8 mouse cellular contexts compared by ENCODE assay signal in genomic region chr11:54002761-54003717, GRCm38 (mm10). TPM values are rescaled to one million over a fixed set of nuclear protein-coding genes. Genes with fewer than 3 reads are reported as not detected.
DNase-seq lines count a peak whose midpoint lies in the region; ATAC-seq and TF ChIP-seq lines count a peak whose summit lies in the region.
"Not testable (repeated sequence)": the region's sequence is repeated elsewhere in the genome, so short reads cannot be mapped to it uniquely, and the experiment has no call there.

No protein-coding gene starts in this region.

- peak overlapping the region; percentile 50; the same call in 1 of the 2 replicates for H3K4me2 ChIP-seq in CH12.LX (ENCODE audit: insufficient read depth, low read depth, poor library complexity, severe bottlenecking)
- not testable (repeated sequence) for H3K4me2 ChIP-seq in embryonic facial prominence, embryonic 15.5 days (replicated peaks); heart, postnatal 0 days (ENCODE audit: low read depth, low read length); liver, embryonic 12.5 days

- in situ Hi-C loops in CH12.LX (cut with MboI; ENCODE audit: low pct_ligation_motif_present, low pct_unique_long_range_greater_than_20kb, low sequenced_read_pairs): loop anchor here (5.0 to 10.0 kb wide), 3 partner anchors 49 to 352 kb away; no protein-coding TSS in a partner anchor

- H3K27ac ChIP-seq in CH12.LX (ENCODE audit: insufficient read depth, low read depth); embryonic facial prominence, embryonic 15.5 days (replicated peaks); heart, postnatal 0 days (ENCODE audit: low read depth): not testable (repeated sequence)
- H3K27ac ChIP-seq in liver, embryonic 12.5 days: peak overlapping the region; percentile 96

- peak; percentile 89 for TF ChIP-seq RAD21 in CH12.LX (IDR thresholded peaks at IDR 0.05; ENCODE audit: low read depth, low read length)

- 35% methylated on average over 12 of the region's 12 CpGs for WGBS in embryonic facial prominence, embryonic 15.5 days
- WGBS in heart, postnatal 0 days: 32% methylated on average over 12 of the region's 12 CpGs
- 49% methylated on average over 12 of the region's 12 CpGs for WGBS in liver, embryonic 12.5 days (ENCODE audit: insufficient replicate concordance)

- H3K36me3 ChIP-seq in CH12.LX (replicated peaks in 1 of 2; ENCODE audit: control insufficient read depth in 1 of 2, insufficient read depth in 1 of 2, low read length in 1 of 2); embryonic facial prominence, embryonic 15.5 days; heart, postnatal 0 days (replicated peaks; ENCODE audit: control insufficient read depth, insufficient read depth, low read length): not testable (repeated sequence)
- H3K36me3 ChIP-seq in liver, embryonic 12.5 days: peaks cover 83% of the 10 kb centered on the region

- H3K9me3 ChIP-seq in CH12.LX (replicated peaks; ENCODE audit: low read length); embryonic facial prominence, embryonic 15.5 days (replicated peaks); heart, postnatal 0 days (replicated peaks; ENCODE audit: control insufficient read depth, low read length); liver, embryonic 12.5 days (replicated peaks): not testable (repeated sequence)

- peak; percentile 68 for ATAC-seq in embryonic facial prominence, embryonic 15.5 days (ENCODE audit: insufficient number of reproducible peaks, low FRiP score, low TSS enrichment, low read depth)
- peak; percentile 52; the same call in 1 of the 2 replicates for ATAC-seq in heart, postnatal 0 days (ENCODE audit: insufficient read depth, low read depth)
- ATAC-seq in liver, embryonic 12.5 days: not testable (repeated sequence)
- ATAC-seq in monocyte, adult 5-6 weeks (replicated peaks; ENCODE audit: insufficient number of reproducible peaks, low FRiP score, low TSS enrichment, poor library complexity, severe bottlenecking): peak; percentile 71

- dilution Hi-C loops in CH12.LX (cut with MboI; ENCODE audit: extremely low pct_ligation_motif_present, extremely low pct_unique_long_range_greater_than_20kb, low sequenced_read_pairs): not testable (repeated sequence)

- DNase-seq in CH12.LX (ENCODE audit: extremely low read depth): peak; percentile 72
- peak; percentile 91 for DNase-seq in brain, embryonic 14.5 days (ENCODE audit: low read depth)
- peak; percentile 74 for DNase-seq in heart, postnatal 0 days (ENCODE audit: low spot score)
- peak; percentile 71 for DNase-seq in kidney, postnatal 14 days
- peak; percentile 57 to 83 for DNase-seq in spleen, postnatal 4 days (ENCODE audit: low spot score in 2 of 2)

- H3K79me2 ChIP-seq in CH12.LX (replicated peaks; ENCODE audit: control insufficient read depth, extremely low read depth, insufficient read depth, poor library complexity, severe bottlenecking): not testable (repeated sequence)

- not testable (repeated sequence) for H3K4me3 ChIP-seq in CH12.LX (replicated peaks in 1 of 3; ENCODE audit: low read depth in 2 of 3, low read length in 2 of 3, poor library complexity in 1 of 3); embryonic facial prominence, embryonic 15.5 days (replicated peaks); heart, postnatal 0 days (ENCODE audit: low read depth, low read length); liver, embryonic 12.5 days

- peak; percentile 57 to 97 for TF ChIP-seq CTCF in CH12.LX (conservative IDR thresholded peaks at IDR 0.05 in 1 of 2, IDR thresholded peaks at IDR 0.05 in 1 of 2; ENCODE audit: low read depth in 2 of 2, low read length in 2 of 2)
- peak; percentile 85 for TF ChIP-seq CTCF in brain, embryonic 14.5 days (IDR thresholded peaks at IDR 0.05; ENCODE audit: borderline replicate concordance, extremely low read depth, insufficient read depth, insufficient read length)
- peak; percentile 83 for TF ChIP-seq CTCF in heart, postnatal 0 days (IDR thresholded peaks at IDR 0.05; ENCODE audit: low read depth)

- not testable (repeated sequence) for H3K4me1 ChIP-seq in CH12.LX (ENCODE audit: control insufficient read depth in 1 of 2, insufficient read depth in 2 of 2); heart, postnatal 0 days (ENCODE audit: control insufficient read depth, insufficient read depth)
- H3K4me1 ChIP-seq in embryonic facial prominence, embryonic 15.5 days: peaks cover 24% of the 10 kb centered on the region
- peaks cover 62% of the 10 kb centered on the region for H3K4me1 ChIP-seq in liver, embryonic 12.5 days

- not testable (repeated sequence) for H3K27me3 ChIP-seq in CH12.LX (replicated peaks); embryonic facial prominence, embryonic 15.5 days; heart, postnatal 0 days (ENCODE audit: control insufficient read depth, insufficient read depth, low read length); liver, embryonic 12.5 days (replicated peaks)

- TF ChIP-seq POLR2A in CH12.LX (IDR thresholded peaks at IDR 0.05; ENCODE audit: low read depth, low read length); brain, embryonic 14.5 days (IDR thresholded peaks at IDR 0.05; ENCODE audit: borderline replicate concordance, extremely low read depth, insufficient read depth, insufficient read length, poor library complexity, severe bottlenecking): not testable (repeated sequence)

- peak overlapping the region; percentile 21; the same call in 1 of the 2 replicates for H3K9ac ChIP-seq in CH12.LX (ENCODE audit: insufficient read depth, low read depth)
- not testable (repeated sequence) for H3K9ac ChIP-seq in embryonic facial prominence, embryonic 15.5 days; heart, postnatal 0 days (replicated peaks; ENCODE audit: low read depth, low read length)
- 0 out of 2 replicates have a peak overlapping the region, but pooled peaks have one; percentile 66 for H3K9ac ChIP-seq in liver, embryonic 12.5 days

- TF ChIP-seq EP300 in CH12.LX (IDR thresholded peaks at IDR 0.05; ENCODE audit: low read length); heart, postnatal 0 days (IDR thresholded peaks at IDR 0.05; ENCODE audit: low read depth): not testable (repeated sequence)

TF ChIP-seq in CH12.LX, 34 proteins besides CTCF, POLR2A, EP300 and RAD21:
- peak; percentile 82 for TF ChIP-seq ZC3H11A (IDR thresholded peaks at IDR 0.05; ENCODE audit: low read depth, low read length)
- peak; percentile 27; the same call in 1 of the 2 replicates for TF ChIP-seq NELFE (IDR thresholded peaks at IDR 0.05; ENCODE audit: low read depth, low read length)
- peak; percentile 95 for TF ChIP-seq SMC3 (IDR thresholded peaks at IDR 0.05; ENCODE audit: low read depth, low read length)
- TF ChIP-seq SIN3A (IDR thresholded peaks at IDR 0.05; ENCODE audit: low read length): 0 out of 2 replicates have a peak, but pooled peaks have one; percentile 48
- peak; percentile 34; the same call in 1 of the 2 replicates for TF ChIP-seq IRF4 (IDR thresholded peaks at IDR 0.05; ENCODE audit: low read depth, low read length)

RNA-seq across cellular contexts. Expression of gene Slc22a21, which starts 22.9 kb away (rescaled TPM):
- total RNA-seq in CH12.LX (2012; rRNA removed): not detected in 2 replicates
- not detected in 2 replicates for total RNA-seq in CH12.LX (2014; rRNA removed)
- not detected in 2 replicates for polyA plus RNA-seq in CH12.LX (2012; ENCODE audit: insufficient read length, low read depth)
- 2.3 and 3.7 TPM in 2 replicates for polyA plus RNA-seq in brain, embryonic 14.5 days (2012; rRNA removed)
- 5.0 TPM in 2 replicates for polyA plus RNA-seq in embryonic facial prominence, embryonic 15.5 days (2015; fragmentation: Nextera tagmentation; extraction: Ambion mirVana)
- total RNA-seq in heart, postnatal 0 days (2014; rRNA removed; ENCODE audit: low replicate concordance): 1.9 and 3.2 TPM in 2 replicates
- polyA plus RNA-seq in heart, postnatal 0 days (2015; fragmentation: Nextera tagmentation; extraction: Ambion mirVana): 0.89 and 1.5 TPM in 2 replicates
- polyA plus RNA-seq in liver, embryonic 12.5 days (2016; fragmentation: Nextera tagmentation; extraction: Ambion mirVana): 1.4 and 1.7 TPM in 2 replicates
- 1.5 to 3.7 TPM (median 3.6 TPM) in 3 replicates for total RNA-seq in monocyte, adult 5-6 weeks (2017)

RNA-seq across cellular contexts. Expression of gene Slc22a4, which starts 24.9 kb away (rescaled TPM):
- total RNA-seq in CH12.LX (2012; rRNA removed) (not detected in 2 replicates), CH12.LX (2014; rRNA removed) (not detected in 2 replicates)
- not detected in 2 replicates for polyA plus RNA-seq in CH12.LX (2012; ENCODE audit: insufficient read length, low read depth)
- 1.8 and 2.2 TPM in 2 replicates for polyA plus RNA-seq in brain, embryonic 14.5 days (2012; rRNA removed)
- 5.6 and 6.1 TPM in 2 replicates for polyA plus RNA-seq in embryonic facial prominence, embryonic 15.5 days (2015; fragmentation: Nextera tagmentation; extraction: Ambion mirVana)
- 2.1 TPM in 2 replicates for total RNA-seq in heart, postnatal 0 days (2014; rRNA removed; ENCODE audit: low replicate concordance)
- 0.70 and 0.96 TPM in 2 replicates for polyA plus RNA-seq in heart, postnatal 0 days (2015; fragmentation: Nextera tagmentation; extraction: Ambion mirVana)
- 39.5 and 42.0 TPM in 2 replicates for polyA plus RNA-seq in liver, embryonic 12.5 days (2016; fragmentation: Nextera tagmentation; extraction: Ambion mirVana)
- total RNA-seq in monocyte, adult 5-6 weeks (2017): 0.78 to 2.1 TPM (median 1.1 TPM) in 3 replicates
